Mouse (Mus musculus) neural tube, embryonic 13.5 days (tissue): ENCODE data around the gene Man2a2. TPM values are rescaled to one million over a fixed set of nuclear protein-coding genes. Genes with fewer than 3 reads are reported as not detected.

Source experiments
- ATAC-seq: fragments of 200-750 bp; cut with Nextera tagmentation; 2 replicates; pipeline ENCODE4 v1.8.0; 2017; ENCODE audit warnings: low read depth, mild to moderate bottlenecking, moderate TSS enrichment, moderate library complexity
- H3K27ac ChIP-seq: fragments of 300-500 bp; sonication (generic); replicated peaks from 2 replicates; pipeline ENCODE4 v1.5.1; 2015; ENCODE audit warnings: moderate library complexity, mild to moderate bottlenecking, inconsistent platforms
- H3K27me3 ChIP-seq: fragments of 300-500 bp; sonication (generic); 2 replicates; pipeline ENCODE4 v1.6.1; 2015; ENCODE audit warnings: mild to moderate bottlenecking, inconsistent platforms
- H3K36me3 ChIP-seq: fragments of 300-500 bp; sonication (generic); 2 replicates; pipeline ENCODE4 v1.6.1; 2015; ENCODE audit warnings: mild to moderate bottlenecking, inconsistent platforms
- H3K4me1 ChIP-seq: fragments of 300-500 bp; sonication (generic); replicated peaks from 2 replicates; pipeline ENCODE4 v1.6.1; 2015; ENCODE audit warnings: inconsistent platforms
- H3K4me2 ChIP-seq: fragments of 300-500 bp; sonication (generic); 2 replicates; pipeline ENCODE4 v1.6.1; 2015; ENCODE audit warnings: inconsistent platforms, mild to moderate bottlenecking, moderate library complexity
- H3K4me3 ChIP-seq: fragments of 300-500 bp; sonication (generic); 2 replicates; pipeline ENCODE4 v1.5.1; 2015; ENCODE audit warnings: mild to moderate bottlenecking, inconsistent platforms
- H3K9ac ChIP-seq: fragments of 300-500 bp; sonication (generic); 2 replicates; pipeline ENCODE4 v1.6.1; 2015; ENCODE audit warnings: moderate library complexity, mild to moderate bottlenecking, inconsistent platforms
- H3K9me3 ChIP-seq: fragments of 300-500 bp; sonication (generic); 2 replicates; pipeline ENCODE4 v1.6.1; 2016; ENCODE audit warnings: inconsistent platforms
- WGBS: fragments of 180-500 bp; shearing (Covaris S2); methylation state at CpG from one replicate; pipeline ENCODE4 v1.1.7; 2015; 5-methylcytosine and 5-hydroxymethylcytosine counted together
- polyA plus RNA-seq: library from polyadenylated mRNA; unstranded; fragments of >200 nt; fragmentation: Nextera tagmentation; extraction: Ambion mirVana; gene quantifications from 2 replicates; pipeline ENCODE4 v1.2.1, GENCODE M21; 2015

Gene Man2a2
- polyA plus RNA-seq, 1 experiment from 2014 or later, result 23.6 TPM

DNA sequence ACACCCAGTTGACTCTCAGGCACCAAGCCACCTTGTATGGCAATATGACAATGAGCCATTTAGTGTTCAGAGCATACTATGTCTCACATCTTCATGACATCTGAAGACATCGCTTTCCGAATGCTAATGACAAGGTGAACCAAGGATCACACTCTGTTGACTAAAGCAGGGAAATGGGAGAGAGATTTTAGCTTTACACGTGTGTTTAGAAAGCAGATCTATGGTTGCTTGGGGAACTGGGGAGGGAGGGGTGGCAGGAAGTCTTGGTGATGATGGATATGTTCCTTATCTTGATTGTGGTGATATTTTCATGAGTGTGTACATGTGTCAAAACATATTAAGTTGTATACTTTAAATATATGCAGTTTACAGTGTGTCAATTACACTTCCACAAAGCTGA, 35.0 kb upstream of the Man2a2 start:
- Histone ChIP-seq H3K27ac (no peak overlapping the region), H3K4me2 (no peak overlapping the region), H3K4me3 (no peak overlapping the region), H3K36me3 (no peaks in the 10 kb centered on the region), H3K4me1 (peaks cover 13% of the 10 kb centered on the region), H3K9ac (no peak overlapping the region), H3K9me3 (no peaks in the 10 kb centered on the region), H3K27me3 (peaks cover 17% of the 10 kb centered on the region)
- WGBS, result 84% methylated on average over 3 of the region's 3 CpGs
- no peak for ATAC-seq

DNA sequence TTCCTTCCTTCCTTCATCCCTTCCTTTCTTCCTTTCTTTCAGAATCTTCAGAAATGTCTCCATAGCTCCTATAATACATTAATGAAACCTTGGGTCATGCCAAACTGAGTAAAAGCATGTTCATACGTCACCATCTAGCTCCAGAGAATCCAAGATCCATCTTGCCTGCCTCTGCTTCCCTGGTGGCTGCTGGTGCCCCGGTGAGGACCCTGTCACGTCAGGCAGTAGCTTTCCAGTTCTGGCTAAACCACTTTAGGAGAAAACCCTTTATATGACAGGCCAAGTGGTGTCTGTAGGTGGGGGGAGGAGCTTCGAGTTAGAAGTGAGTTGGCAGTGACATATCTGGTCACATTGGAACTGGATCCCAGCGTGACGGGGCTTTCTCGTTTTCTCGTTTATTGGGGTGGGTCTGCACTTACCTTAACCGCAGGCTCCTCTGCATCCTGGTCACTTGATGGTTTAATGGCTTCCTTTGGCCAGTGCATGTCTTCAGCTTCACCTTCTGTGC, 34.1 kb upstream of the Man2a2 start, which contains the start of gene Furin:
Gene Furin, minus strand, starts transcription at position 249 of the 508 bp plus-strand sequence.
- H3K4me3 ChIP-seq, result no peak within 1 kb of the TSS
- H3K4me1 ChIP-seq, result peaks cover 23% of the 10 kb centered on the region
- H3K27ac ChIP-seq, result no peak within 1 kb of the TSS
- peaks cover 17% of the 10 kb centered on the region for H3K27me3 ChIP-seq
- H3K4me2 ChIP-seq, result no peak within 1 kb of the TSS
- H3K9ac ChIP-seq, result no peak within 1 kb of the TSS
- H3K36me3 ChIP-seq, result no peaks in the 10 kb centered on the region
- ATAC-seq, result no peak
- H3K9me3 ChIP-seq, result no peaks in the 10 kb centered on the region
- 72% methylated on average over 9 of the region's 9 CpGs for WGBS

DNA sequence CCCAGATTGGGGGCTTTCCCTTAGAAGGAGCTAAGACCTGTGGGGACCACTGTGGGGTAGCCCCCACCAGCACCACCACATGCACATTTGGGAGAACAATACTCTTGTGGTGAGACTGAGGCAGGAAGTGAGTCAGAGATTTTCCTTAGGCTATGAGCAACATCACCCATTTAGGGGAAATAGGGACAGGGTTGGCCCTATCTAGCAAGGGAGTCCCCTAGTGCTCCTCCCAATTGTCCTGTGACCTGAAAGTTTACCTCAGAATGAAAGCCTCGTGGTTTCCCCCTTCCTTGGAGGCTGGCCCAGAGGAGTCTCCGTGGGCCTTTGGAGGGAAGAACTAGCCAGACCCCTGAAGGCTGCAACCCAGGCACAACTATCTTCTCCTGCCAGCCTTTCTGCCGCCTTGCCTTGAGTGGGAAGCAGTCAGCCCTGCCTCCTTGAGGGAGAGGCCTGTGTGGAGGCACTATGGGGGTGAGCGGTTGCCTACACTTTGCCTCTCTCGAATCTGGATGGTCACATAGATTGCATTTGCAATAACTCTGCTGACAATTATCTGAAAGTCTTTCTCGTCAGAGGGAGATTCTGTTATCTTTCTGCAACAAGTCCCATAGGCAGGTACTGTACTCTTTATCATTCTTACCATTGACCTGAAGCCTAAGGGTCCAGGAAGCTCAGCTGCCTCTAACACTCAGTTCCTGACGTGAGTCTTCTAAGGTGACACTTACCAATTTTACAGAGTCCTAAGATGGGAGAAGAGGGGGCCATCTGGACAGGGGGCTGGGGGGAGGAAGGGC, 33.1 kb upstream of the Man2a2 start:
- WGBS, result 61% methylated on average over 7 of the region's 7 CpGs
- Histone ChIP-seq H3K4me2 (no peak overlapping the region), H3K36me3 (no peaks in the 10 kb centered on the region), H3K4me3 (no peak overlapping the region), H3K4me1 (peaks cover 32% of the 10 kb centered on the region), H3K9ac (no peak overlapping the region), H3K27ac (peak overlapping the region; percentile 6; the same call in 1 of the 2 replicates), H3K9me3 (no peaks in the 10 kb centered on the region), H3K27me3 (peaks cover 17% of the 10 kb centered on the region)
- ATAC-seq, result no peak

DNA sequence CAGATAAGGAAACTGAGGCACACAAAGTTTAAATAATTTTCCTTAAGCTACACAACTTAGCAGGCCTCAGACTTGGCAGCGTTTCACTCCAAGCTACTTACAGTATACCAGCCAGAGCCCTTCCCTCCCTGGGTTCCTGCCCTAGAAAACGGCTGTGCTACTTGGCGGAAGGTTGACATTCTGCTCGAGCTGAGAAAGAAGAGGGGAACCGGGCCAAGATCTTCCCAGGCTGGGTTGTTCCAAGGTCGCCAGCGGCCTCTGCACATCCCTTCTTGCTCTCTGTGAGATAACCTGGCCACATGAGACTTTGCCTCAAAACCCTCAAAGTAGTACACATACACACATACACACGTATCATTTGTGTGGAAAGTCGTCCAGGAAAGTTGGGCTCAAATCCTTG, 32.4 kb upstream of the Man2a2 start:
- H3K36me3 ChIP-seq, result no peaks in the 10 kb centered on the region
- 48% methylated on average over 9 of the region's 9 CpGs for WGBS
- H3K4me2 ChIP-seq, result peak overlapping the region; percentile 95
- H3K4me1 ChIP-seq, result peaks cover 40% of the 10 kb centered on the region
- peak overlapping the region; percentile 98; the same call in 1 of the 2 replicates for H3K9ac ChIP-seq
- peaks cover 17% of the 10 kb centered on the region for H3K27me3 ChIP-seq
- H3K4me3 ChIP-seq, result peak overlapping the region; percentile 92; the same call in 1 of the 2 replicates
- ATAC-seq, result no peak
- H3K9me3 ChIP-seq, result no peaks in the 10 kb centered on the region
- peak overlapping the region; percentile 6; the same call in 1 of the 2 replicates for H3K27ac ChIP-seq

DNA sequence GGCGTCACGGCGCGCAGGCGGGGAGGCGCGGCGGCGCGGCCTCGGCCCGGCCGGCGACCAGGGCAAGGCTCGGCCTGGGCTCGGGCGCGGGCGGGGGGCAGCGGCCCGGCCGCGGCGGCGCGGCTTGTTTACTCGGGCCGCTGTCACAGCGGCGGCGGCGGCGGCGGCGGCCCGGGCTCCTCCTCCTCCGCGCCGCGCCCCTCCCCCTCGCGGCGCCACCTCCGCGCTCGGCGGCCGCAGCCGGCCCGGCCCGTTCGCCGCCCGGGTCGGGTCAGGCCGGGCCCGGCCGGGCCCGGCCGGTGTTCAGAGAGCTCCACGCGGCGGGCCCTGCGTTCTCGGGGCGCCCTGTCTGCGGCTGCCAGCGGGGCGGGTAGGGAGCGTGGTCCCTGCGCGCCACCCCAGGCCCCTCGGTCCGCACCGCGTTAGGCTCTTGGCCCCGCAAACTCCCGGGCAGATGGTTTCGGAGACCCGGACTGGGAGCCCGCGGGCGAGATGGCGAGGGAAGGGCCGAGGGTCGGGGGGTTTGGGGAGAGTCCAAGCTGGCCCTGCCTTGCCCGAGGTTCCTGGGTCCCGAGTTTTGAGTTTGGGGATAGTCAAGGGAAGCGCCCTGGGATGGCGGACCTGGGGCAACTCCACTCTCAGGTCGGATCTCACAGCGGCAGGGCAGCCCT, 31.6 kb upstream of the Man2a2 start:
- no peaks in the 10 kb centered on the region for H3K9me3 ChIP-seq
- H3K4me2 ChIP-seq, result peak overlapping the region; percentile 95
- peaks cover 4% of the 10 kb centered on the region; the same call in 1 of the 2 replicates for H3K36me3 ChIP-seq
- peak overlapping the region; percentile 81 for H3K27ac ChIP-seq
- H3K27me3 ChIP-seq, result peaks cover 17% of the 10 kb centered on the region
- WGBS, result under 1% methylated on average over 36 of the region's 92 CpGs
- H3K9ac ChIP-seq, result peak overlapping the region; percentile 98
- ATAC-seq, result peak; percentile 73
- H3K4me3 ChIP-seq, result peak overlapping the region; percentile 92
- peaks cover 45% of the 10 kb centered on the region for H3K4me1 ChIP-seq

DNA sequence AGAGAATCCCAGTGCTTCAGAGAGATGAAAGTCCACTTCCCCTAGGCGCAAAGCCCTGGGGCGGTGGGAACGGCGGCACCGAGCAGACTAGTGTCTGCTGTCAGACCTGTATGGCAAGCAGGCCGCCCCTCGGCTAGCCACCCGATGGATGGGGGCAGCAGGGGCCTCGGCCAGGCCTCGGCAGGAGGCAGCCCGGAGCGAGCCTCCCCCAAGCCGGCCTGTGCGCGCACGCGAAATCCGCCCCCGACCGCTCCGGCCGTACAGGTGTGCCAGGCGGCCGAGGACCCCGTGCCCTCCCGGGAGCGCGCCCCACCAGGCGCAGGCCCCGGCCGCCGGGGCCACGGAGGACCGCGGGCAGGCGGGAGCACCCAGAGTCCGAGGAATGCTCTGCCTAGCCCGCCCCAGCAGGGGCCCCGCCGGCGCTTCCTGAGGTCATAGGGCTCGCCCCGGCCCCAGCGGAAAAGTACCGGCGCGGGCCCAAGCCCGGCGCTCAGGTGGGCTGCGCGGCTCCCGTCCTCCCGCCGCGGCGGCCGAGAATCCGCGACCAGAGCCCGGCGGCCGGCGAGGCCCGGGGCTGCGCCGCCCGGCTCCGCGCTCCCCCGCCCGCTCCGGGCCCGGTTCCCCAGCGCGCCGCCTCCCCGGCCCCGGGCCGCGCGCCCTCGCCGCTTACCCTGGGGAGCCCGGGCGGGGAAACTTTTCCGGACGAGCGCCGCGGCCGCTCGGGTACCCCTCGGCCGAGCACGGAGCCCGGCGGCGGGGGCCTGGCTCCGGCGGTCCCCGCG, 30.9 kb upstream of the Man2a2 start:
- peaks cover 45% of the 10 kb centered on the region for H3K4me1 ChIP-seq
- H3K27me3 ChIP-seq, result peaks cover 17% of the 10 kb centered on the region
- peak overlapping the region; percentile 92 for H3K4me3 ChIP-seq
- peak overlapping the region; percentile 95 for H3K4me2 ChIP-seq
- H3K36me3 ChIP-seq, result peaks cover 11% of the 10 kb centered on the region
- H3K27ac ChIP-seq, result peak overlapping the region; percentile 81
- H3K9me3 ChIP-seq, result no peaks in the 10 kb centered on the region
- H3K9ac ChIP-seq, result peak overlapping the region; percentile 98
- ATAC-seq, result peak; percentile 59
- WGBS, result under 1% methylated on average over 79 of the region's 102 CpGs

DNA sequence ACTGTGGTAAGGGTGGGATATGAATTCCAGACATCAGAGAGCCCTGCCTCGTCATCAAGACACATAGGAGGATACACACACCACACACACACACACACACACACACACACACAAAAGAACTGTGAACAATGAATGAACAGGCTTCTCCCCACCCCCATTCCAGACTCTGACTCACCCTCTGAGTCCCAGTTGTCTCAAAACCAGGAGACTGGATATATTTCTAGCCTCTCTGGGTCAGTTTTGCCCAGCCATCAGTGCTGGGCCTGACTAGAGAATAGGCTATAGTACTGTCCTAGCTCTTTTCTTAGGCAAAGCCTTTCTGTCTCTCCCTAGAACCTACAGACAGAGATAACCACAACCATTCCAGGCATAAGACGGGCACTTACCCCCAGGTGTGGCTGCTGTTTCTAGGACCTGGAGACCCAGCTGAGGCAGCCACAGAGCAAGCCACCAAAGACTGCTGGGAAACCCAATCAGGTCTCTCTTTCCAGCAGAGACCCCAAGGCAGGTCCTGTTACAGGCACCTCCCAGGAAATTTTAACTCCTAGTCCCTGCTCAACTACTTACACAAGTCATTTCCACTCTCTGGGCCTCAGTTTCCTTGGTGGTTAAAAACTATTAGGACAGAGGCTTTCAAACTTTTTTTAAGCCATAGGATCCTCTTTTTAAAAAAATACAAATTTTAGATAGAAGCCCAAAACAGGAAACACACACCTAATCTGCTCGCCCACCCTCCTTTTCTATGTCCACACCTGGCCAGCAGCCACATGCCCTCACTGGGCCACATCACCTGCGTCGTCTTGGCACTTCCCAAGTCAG, 30.1 kb upstream of the Man2a2 start:
- Histone ChIP-seq H3K27ac (0 out of 2 replicates have a peak overlapping the region, but pooled peaks have one; percentile 81), H3K9ac (peak overlapping the region; percentile 98), H3K9me3 (no peaks in the 10 kb centered on the region), H3K27me3 (peaks cover 17% of the 10 kb centered on the region), H3K4me3 (peak overlapping the region; percentile 92), H3K4me1 (peaks cover 45% of the 10 kb centered on the region), H3K36me3 (peaks cover 19% of the 10 kb centered on the region), H3K4me2 (peak overlapping the region; percentile 95)
- 27% methylated on average over 5 of the region's 5 CpGs for WGBS
- no peak for ATAC-seq

DNA sequence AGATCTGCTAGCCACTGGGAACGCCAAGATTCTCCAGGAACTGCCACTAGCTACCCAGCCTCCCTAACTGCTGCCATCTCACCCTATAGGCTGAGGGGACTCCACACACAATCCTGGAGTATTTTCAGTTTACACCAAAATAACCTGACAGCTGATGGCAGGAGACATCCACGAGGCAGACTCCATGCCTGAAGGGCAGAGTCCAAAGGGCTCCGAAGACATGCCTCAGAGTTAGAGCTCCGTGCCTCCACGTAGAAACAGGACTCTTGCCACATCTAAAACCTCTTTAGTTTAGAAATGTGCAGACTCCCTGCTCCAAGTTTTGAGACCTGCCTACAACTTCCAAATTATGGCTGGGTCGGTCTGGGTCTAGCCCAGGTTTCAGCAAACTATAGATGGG, 29.4 kb upstream of the Man2a2 start:
- Histone ChIP-seq H3K4me2 (peak overlapping the region; percentile 95), H3K9ac (peak overlapping the region; percentile 98), H3K27ac (no peak overlapping the region), H3K27me3 (peaks cover 17% of the 10 kb centered on the region), H3K36me3 (peaks cover 24% of the 10 kb centered on the region), H3K9me3 (no peaks in the 10 kb centered on the region), H3K4me3 (no peak overlapping the region), H3K4me1 (peaks cover 45% of the 10 kb centered on the region)
- 81% methylated on average over 6 of the region's 6 CpGs for WGBS
- ATAC-seq, result no peak

DNA sequence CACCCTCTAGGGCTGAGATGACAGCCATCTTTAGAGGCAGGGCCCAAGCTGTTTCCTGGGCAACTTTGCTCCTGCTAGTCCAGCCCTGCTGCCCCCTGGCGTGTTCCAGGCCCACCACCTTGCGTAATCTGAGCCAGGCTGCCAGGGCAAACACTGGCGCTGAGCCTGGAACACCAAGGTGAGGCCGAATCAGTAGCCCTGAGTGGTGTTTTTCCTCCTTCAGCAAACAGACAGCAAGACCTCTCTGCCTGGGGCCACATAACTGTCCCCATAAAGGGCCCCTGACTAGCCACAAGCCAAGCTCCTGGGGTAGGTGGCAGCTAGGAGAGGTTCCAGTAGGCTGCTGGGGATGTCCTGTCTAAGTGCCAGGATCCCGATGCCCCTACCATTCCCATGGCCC, 28.9 kb upstream of the Man2a2 start:
- Histone ChIP-seq H3K27me3 (peaks cover 17% of the 10 kb centered on the region), H3K36me3 (peaks cover 29% of the 10 kb centered on the region), H3K4me1 (peaks cover 45% of the 10 kb centered on the region), H3K27ac (no peak overlapping the region), H3K9ac (peak overlapping the region; percentile 98), H3K4me2 (no peak overlapping the region), H3K9me3 (no peaks in the 10 kb centered on the region), H3K4me3 (no peak overlapping the region)
- no peak for ATAC-seq
- 58% methylated on average over 5 of the region's 5 CpGs for WGBS

DNA sequence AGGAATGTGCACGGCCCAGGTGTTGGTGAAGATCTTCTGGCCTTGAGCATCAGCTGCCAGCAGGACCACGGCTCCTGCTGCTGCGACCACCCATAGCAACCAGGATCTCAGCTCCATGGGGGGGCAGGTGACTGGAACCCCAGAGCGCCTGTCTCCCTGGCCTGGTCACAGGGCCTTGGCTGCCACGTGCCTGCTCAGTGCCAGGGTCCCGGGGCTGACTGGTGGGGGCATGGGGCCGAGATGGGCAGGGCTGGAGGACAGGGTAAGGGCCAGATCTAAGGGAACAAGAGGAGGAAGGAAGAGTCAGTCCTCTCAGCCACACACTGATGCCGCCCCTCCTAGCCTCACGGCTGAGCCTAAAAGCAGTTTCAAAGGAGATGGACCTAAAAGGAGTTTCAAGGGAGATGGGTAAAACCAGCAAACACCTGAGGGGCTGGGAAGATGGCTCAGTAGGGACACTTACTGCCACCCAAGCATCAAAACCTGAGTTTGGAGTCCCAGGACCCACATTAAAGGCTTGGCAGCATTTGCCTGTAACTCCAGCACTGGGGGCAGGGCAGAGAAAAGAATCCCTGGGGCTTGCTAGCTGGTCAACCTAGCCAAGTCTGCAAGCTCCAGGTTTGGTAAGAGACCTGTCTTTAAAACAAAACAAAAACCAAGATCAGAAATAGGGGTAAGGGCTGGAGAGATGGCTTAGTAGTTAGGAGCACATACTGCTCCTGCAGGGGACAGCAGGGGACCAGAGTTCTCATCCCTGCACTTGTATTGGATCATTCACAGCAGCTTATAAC, 27.7 kb upstream of the Man2a2 start:
- no peak for ATAC-seq
- WGBS, result 83% methylated on average over 9 of the region's 9 CpGs
- no peaks in the 10 kb centered on the region for H3K9me3 ChIP-seq
- H3K27me3 ChIP-seq, result peaks cover 6% of the 10 kb centered on the region; the same call in 1 of the 2 replicates
- peaks cover 38% of the 10 kb centered on the region for H3K36me3 ChIP-seq
- peaks cover 45% of the 10 kb centered on the region for H3K4me1 ChIP-seq
- no peak overlapping the region for H3K4me3 ChIP-seq
- H3K27ac ChIP-seq, result no peak overlapping the region
- H3K4me2 ChIP-seq, result no peak overlapping the region
- no peak overlapping the region for H3K9ac ChIP-seq
